Mouse (Mus musculus) stomach, embryonic 16.5 days (tissue): ENCODE data around the gene Gm6465. TPM values are rescaled to one million over a fixed set of nuclear protein-coding genes. Genes with fewer than 3 reads are reported as not detected.
"Not testable (repeated sequence)": the region's sequence is repeated elsewhere in the genome, so short reads cannot be mapped to it uniquely, and the experiment has no call there.

Experiments used
- ATAC-seq: fragments of 200-750 bp; cut with Nextera tagmentation; 2 replicates; pipeline ENCODE4 v1.8.0; 2017; ENCODE audit warnings: moderate number of reproducible peaks, moderate TSS enrichment; ENCODE audit not compliant: insufficient read depth, low FRiP score
- H3K27ac ChIP-seq: fragments of 300-500 bp; sonication (generic); 2 replicates; pipeline ENCODE4 v1.5.1; 2014; ENCODE audit warnings: low read length
- H3K27me3 ChIP-seq: fragments of 300-500 bp; sonication (generic); 2 replicates; pipeline ENCODE4 v1.6.1; 2014; ENCODE audit warnings: low read length, control low read depth, mixed read lengths; ENCODE audit not compliant: control insufficient read depth, insufficient read depth
- H3K36me3 ChIP-seq: fragments of 300-500 bp; sonication (generic); 2 replicates; pipeline ENCODE4 v1.6.1; 2014; ENCODE audit warnings: low read length; ENCODE audit not compliant: control insufficient read depth, insufficient read depth
- H3K4me1 ChIP-seq: fragments of 300-500 bp; sonication (generic); 2 replicates; pipeline ENCODE4 v1.6.1; 2014; ENCODE audit warnings: low read length, control low read depth, mixed read lengths; ENCODE audit not compliant: control insufficient read depth, insufficient read depth
- H3K4me2 ChIP-seq: fragments of 300-500 bp; sonication (generic); 2 replicates; pipeline ENCODE4 v1.6.1; 2014; ENCODE audit warnings: low read depth, low read length, mixed read lengths
- H3K4me3 ChIP-seq: fragments of 300-500 bp; sonication (generic); replicated peaks from 2 replicates; pipeline ENCODE4 v1.5.1; 2014; ENCODE audit warnings: mild to moderate bottlenecking, low read length
- H3K9ac ChIP-seq: fragments of 300-500 bp; sonication (generic); 2 replicates; pipeline ENCODE4 v1.6.1; 2014; ENCODE audit warnings: low read length
- H3K9me3 ChIP-seq: fragments of 300-500 bp; sonication (generic); replicated peaks from 2 replicates; pipeline ENCODE4 v1.6.1; 2016; ENCODE audit warnings: low read length, control low read depth; ENCODE audit not compliant: control insufficient read depth
- WGBS: fragments of 180-500 bp; shearing (Covaris S2); extraction: QIAGEN DNeasy Blood & Tissue Kit; methylation state at CpG from one replicate; pipeline ENCODE4 v1.1.7; 2014; 5-methylcytosine and 5-hydroxymethylcytosine counted together
- polyA plus RNA-seq: library from polyadenylated mRNA; unstranded; fragments of >200 nt; fragmentation: Nextera tagmentation; extraction: Ambion mirVana; gene quantifications from 2 replicates; pipeline ENCODE4 v1.2.1, GENCODE M21; 2015

The Gm6465 gene
- polyA plus RNA-seq, result not detected in 2 replicates

DNA sequence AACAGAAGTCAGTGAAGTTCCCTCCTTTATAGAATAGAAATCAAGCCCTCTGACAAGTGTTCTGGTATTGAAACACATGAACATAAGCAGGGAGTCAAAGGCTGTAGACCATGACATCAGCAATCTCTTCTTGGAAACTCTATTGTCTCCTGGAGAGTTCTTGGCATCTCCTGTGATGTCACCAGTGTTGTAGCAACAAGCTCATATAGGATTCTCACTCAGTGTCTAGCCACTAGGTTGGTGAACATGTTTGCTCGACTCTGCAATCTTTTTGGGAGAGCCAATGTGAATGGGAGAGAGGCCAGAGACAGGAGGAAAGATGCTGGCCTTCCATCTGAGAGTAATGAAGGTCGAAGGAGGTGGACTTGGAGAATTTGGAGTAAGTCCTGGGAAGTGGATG is at the start of gene Gm6465:
TSS of gene Gm6465 (plus strand) at position 301 of the 400 bp plus-strand sequence.
- not testable (repeated sequence) for H3K36me3 ChIP-seq, H3K4me3 ChIP-seq, H3K27me3 ChIP-seq, ATAC-seq, H3K4me2 ChIP-seq, H3K9me3 ChIP-seq, H3K27ac ChIP-seq, H3K9ac ChIP-seq, H3K4me1 ChIP-seq
- WGBS, result 60% methylated on average over 2 of the region's 2 CpGs

- 59% methylated on average over 1 of the region's 1 CpGs for WGBS
- H3K4me1 ChIP-seq, H3K4me3 ChIP-seq, H3K36me3 ChIP-seq, H3K27me3 ChIP-seq, H3K4me2 ChIP-seq, H3K9me3 ChIP-seq, H3K27ac ChIP-seq, ATAC-seq, H3K9ac ChIP-seq: not testable (repeated sequence)
Observed at GRCm38 (mm10) chr5:11845824-11846223, 485 bp downstream of the Gm6465 start.

- ATAC-seq, H3K27me3 ChIP-seq, H3K4me1 ChIP-seq: not testable (repeated sequence)
Observed at GRCm38 (mm10) chr5:11857909-11858308, 12.6 kb downstream of the Gm6465 start.

More at GRCm38 (mm10) chr5:11857909-11858308, 12.6 kb downstream of the Gm6465 start:
- H3K9me3 ChIP-seq, H3K36me3 ChIP-seq, H3K4me3 ChIP-seq, H3K27ac ChIP-seq, H3K4me2 ChIP-seq, H3K9ac ChIP-seq: not testable (repeated sequence)

Other genes starting within 250 kb of the Gm6465 start
- not detected in 2 replicates for gene Gm8922, start 163.6 kb upstream of the Gm6465 start, polyA plus RNA-seq
- not detected in 2 replicates for gene Gm8926, start 75.0 kb upstream of the Gm6465 start, polyA plus RNA-seq
- not detected in 2 replicates for gene 4933402N22Rik, start 72.5 kb downstream of the Gm6465 start, polyA plus RNA-seq